Mouse (Mus musculus) midbrain, embryonic 15.5 days (tissue): ENCODE data around the gene St3gal6. TPM values are rescaled to one million over a fixed set of nuclear protein-coding genes. Genes with fewer than 3 reads are reported as not detected.

Source experiments
- ATAC-seq: fragments of 200-750 bp; cut with Nextera tagmentation; replicated peaks from 2 replicates; pipeline ENCODE4 v1.8.0; 2017; ENCODE audit warnings: moderate TSS enrichment
- H3K27ac ChIP-seq: fragments of 300-500 bp; sonication (generic); 2 replicates; pipeline ENCODE4 v1.5.1; 2015; ENCODE audit warnings: mild to moderate bottlenecking, inconsistent platforms
- H3K27me3 ChIP-seq: fragments of 300-500 bp; sonication (generic); replicated peaks from 2 replicates; pipeline ENCODE4 v1.6.1; 2015; ENCODE audit warnings: inconsistent platforms
- H3K36me3 ChIP-seq: fragments of 300-500 bp; sonication (generic); replicated peaks from 2 replicates; pipeline ENCODE4 v1.6.1; 2015; ENCODE audit warnings: inconsistent platforms
- H3K4me1 ChIP-seq: fragments of 300-500 bp; sonication (generic); 2 replicates; pipeline ENCODE4 v1.6.1; 2015; ENCODE audit warnings: inconsistent platforms
- H3K4me2 ChIP-seq: fragments of 300-500 bp; sonication (generic); 2 replicates; pipeline ENCODE4 v1.6.1; 2015; ENCODE audit warnings: inconsistent platforms, mild to moderate bottlenecking, moderate library complexity
- H3K4me3 ChIP-seq: fragments of 300-500 bp; sonication (generic); 2 replicates; pipeline ENCODE4 v1.5.1; 2015; ENCODE audit warnings: mild to moderate bottlenecking, inconsistent platforms
- H3K9ac ChIP-seq: fragments of 300-500 bp; sonication (generic); 2 replicates; pipeline ENCODE4 v1.6.1; 2015; ENCODE audit warnings: mild to moderate bottlenecking, inconsistent platforms
- H3K9me3 ChIP-seq: fragments of 300-500 bp; sonication (generic); 2 replicates; pipeline ENCODE4 v1.6.1; 2016; ENCODE audit warnings: inconsistent platforms
- WGBS: fragments of 180-500 bp; shearing (Covaris S2); methylation state at CpG from one replicate; pipeline ENCODE4 v1.1.7; 2015; ENCODE audit warnings: mixed read lengths; 5-methylcytosine and 5-hydroxymethylcytosine counted together
- polyA plus RNA-seq: library from polyadenylated mRNA; unstranded; fragments of >200 nt; fragmentation: Nextera tagmentation; extraction: Ambion mirVana; gene quantifications from 2 replicates; pipeline ENCODE4 v1.2.1, GENCODE M21; 2015

Gene St3gal6
- polyA plus RNA-seq, 1 experiment from 2014 or later, result 12.1 TPM

DNA sequence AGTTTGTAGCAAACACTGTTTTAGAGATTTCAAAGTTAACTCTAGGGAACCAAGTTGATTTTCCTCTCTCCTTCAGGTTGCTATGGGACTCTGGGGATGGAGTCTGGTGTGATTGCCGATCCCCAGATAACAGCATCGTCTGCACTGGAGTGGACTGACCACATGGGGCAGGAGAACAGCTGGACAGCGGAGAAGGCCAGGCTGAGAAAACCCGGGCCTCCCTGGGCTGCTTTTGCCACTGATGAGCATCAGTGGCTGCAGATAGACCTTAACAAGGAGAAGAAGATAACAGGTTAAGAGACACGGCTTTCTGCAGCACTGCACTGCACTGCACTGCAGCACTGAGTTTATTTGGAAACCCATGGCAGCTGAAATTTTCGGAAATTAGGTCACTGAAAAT lies 73.4 kb downstream of the St3gal6 start:
- no peaks in the 10 kb centered on the region for H3K4me1 ChIP-seq
- H3K9ac ChIP-seq, result no peak overlapping the region
- ATAC-seq, result no peak
- H3K4me3 ChIP-seq, result no peak overlapping the region
- H3K27me3 ChIP-seq, result no peaks in the 10 kb centered on the region
- no peak overlapping the region for H3K4me2 ChIP-seq
- H3K36me3 ChIP-seq, result 0 out of 2 replicates have a peak, but pooled peaks cover 3% of the 10 kb centered on the region
- no peak overlapping the region for H3K27ac ChIP-seq
- no peaks in the 10 kb centered on the region for H3K9me3 ChIP-seq
- WGBS, result 74% methylated on average over 6 of the region's 6 CpGs

DNA sequence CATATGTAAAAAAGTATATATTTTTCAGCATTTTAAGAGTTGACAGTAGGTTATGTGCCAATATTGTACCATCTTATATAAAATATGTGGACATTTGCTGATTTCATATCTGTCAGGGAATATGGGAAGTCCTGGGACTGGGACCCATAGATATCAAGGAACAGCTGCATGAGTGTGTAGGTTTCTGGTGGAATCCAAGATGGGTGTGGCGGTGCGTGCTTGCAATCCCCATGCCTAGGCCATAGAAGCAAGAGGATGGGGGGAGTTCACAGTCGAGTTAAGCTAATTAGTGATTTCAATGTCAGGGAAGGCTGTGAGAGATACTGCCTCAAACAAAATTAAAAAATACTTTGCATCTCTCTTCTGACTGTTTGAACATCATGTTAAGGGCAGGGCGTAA lies 75.0 kb downstream of the St3gal6 start:
- Histone ChIP-seq H3K9me3 (no peaks in the 10 kb centered on the region), H3K4me3 (no peak overlapping the region), H3K4me2 (no peak overlapping the region), H3K4me1 (no peaks in the 10 kb centered on the region), H3K27me3 (no peaks in the 10 kb centered on the region), H3K36me3 (0 out of 2 replicates have a peak, but pooled peaks cover 3% of the 10 kb centered on the region), H3K27ac (no peak overlapping the region), H3K9ac (no peak overlapping the region)
- ATAC-seq, result no peak
- WGBS, result 90% methylated on average over 4 of the region's 4 CpGs

DNA sequence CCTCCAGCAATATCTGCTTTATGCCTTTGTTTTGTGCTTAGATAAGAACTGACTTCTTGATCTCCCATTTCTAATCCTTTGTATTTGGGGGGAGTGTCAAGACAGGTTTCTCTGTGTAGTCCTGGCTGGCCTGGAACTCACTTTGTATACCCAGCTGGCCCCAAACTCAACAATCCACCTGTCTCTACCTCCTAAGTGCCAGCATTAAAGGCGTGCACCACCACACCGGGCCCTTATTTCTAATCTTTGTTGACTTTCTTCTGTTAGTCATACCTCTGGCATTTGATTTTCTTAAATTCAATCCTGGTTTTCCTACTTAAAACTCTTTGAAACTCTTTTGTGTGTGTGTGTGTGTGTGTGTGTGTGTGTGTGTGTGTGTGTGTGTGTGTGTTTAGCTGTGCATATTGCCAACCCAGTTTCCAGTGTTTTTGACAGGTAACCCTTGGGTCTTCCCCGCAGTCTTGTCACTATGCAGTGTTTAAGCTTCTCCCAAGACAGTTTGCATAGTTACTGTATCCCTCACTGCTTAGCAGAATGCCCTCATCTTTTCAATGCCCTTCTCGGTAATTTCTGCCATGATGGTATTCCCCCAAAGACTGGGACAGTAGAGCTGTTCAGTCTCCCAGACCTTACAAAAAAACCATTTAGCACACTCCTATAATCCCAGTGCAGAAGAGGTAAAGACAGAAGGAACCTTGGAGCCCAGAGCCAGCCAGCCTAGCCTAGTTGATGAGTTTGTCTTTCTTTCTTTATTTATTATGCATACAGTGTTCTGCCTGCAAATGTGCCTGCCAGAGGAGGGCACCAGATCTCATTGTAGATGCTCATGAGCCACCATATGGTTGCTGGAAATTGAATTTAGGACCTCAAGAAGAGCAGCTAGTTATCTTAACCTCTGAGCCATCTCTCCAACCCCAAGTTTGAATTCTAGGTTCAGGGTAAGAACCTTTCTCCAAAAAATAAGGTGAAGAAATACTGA lies 77.5 kb downstream of the St3gal6 start:
- H3K4me1 ChIP-seq, result no peaks in the 10 kb centered on the region
- 0 out of 2 replicates have a peak, but pooled peaks cover 3% of the 10 kb centered on the region for H3K36me3 ChIP-seq
- H3K4me3 ChIP-seq, result no peak overlapping the region
- 95% methylated on average over 4 of the region's 4 CpGs for WGBS
- no peaks in the 10 kb centered on the region for H3K9me3 ChIP-seq
- H3K27me3 ChIP-seq, result no peaks in the 10 kb centered on the region
- ATAC-seq, result no peak
- H3K27ac ChIP-seq, result no peak overlapping the region
- H3K9ac ChIP-seq, result no peak overlapping the region
- H3K4me2 ChIP-seq, result no peak overlapping the region

DNA sequence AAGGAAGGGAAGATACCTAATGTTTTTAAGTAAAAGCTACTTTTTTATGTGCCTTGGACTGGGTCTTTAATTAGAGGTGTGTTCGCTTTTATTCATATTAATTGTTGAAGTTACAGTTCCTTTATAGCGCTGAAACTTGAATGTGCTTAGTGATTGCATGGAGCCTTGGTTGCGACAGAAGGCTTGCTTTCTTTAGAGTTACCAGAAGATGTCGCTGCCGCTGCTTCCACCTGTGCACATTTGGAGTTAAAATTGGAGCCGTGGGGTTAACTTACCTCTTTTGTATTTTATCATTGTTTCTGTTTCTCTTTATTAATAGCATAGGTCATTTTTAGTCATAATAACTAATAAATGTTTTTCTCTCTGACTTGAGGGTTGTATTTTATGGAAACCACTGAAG lies 79.3 kb downstream of the St3gal6 start:
- no peaks in the 10 kb centered on the region for H3K4me1 ChIP-seq
- ATAC-seq, result no peak
- WGBS, result 73% methylated on average over 6 of the region's 6 CpGs
- no peak overlapping the region for H3K4me2 ChIP-seq
- no peaks in the 10 kb centered on the region for H3K27me3 ChIP-seq
- H3K27ac ChIP-seq, result no peak overlapping the region
- no peak overlapping the region for H3K4me3 ChIP-seq
- H3K36me3 ChIP-seq, result no peaks in the 10 kb centered on the region
- no peak overlapping the region for H3K9ac ChIP-seq
- no peaks in the 10 kb centered on the region for H3K9me3 ChIP-seq

DNA sequence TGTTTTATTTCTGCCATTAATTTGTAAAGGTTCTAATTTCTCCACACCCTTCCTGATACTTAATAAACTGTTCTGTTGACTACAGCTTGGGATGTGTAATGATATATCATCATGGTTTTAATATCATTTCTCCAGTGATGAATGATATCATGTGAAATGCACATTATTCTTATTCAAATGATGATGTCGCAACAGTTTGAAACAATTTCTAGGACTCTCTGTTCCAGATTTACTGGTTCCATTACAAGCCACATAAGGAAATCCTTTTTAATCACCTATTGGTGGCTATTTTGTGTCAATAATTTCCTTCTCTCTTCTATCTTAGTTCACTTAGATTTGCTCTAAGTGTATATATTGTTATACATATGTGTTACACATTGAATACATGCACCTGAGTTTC lies 91.7 kb downstream of the St3gal6 start:
- Histone ChIP-seq H3K27me3 (no peaks in the 10 kb centered on the region), H3K4me3 (no peak overlapping the region), H3K4me2 (no peak overlapping the region), H3K9ac (no peak overlapping the region), H3K27ac (no peak overlapping the region), H3K9me3 (no peaks in the 10 kb centered on the region), H3K4me1 (no peaks in the 10 kb centered on the region), H3K36me3 (no peaks in the 10 kb centered on the region)
- 100% methylated on average over 1 of the region's 1 CpGs for WGBS
- no peak for ATAC-seq

DNA sequence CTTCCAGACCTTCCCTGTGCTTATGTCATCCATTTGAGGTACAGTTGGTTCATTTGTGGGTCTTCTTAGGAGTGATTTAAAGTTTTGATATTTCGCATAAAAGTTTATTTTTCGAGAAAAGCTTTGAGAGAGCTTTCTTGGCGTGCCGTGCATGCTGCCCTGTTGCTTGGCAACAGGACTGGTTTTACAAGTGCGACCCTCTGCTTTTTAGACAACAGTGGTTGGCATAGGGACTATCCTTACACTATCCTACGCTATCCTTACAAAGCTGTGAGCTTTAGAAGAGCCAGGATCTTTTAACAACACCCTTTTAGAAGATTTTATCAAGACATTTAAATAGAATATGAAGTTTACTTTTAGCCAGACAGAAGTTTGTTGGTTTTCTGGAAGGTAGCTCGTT lies 93.8 kb downstream of the St3gal6 start:
- H3K9ac ChIP-seq, result no peak overlapping the region
- H3K36me3 ChIP-seq, result no peaks in the 10 kb centered on the region
- H3K9me3 ChIP-seq, result no peaks in the 10 kb centered on the region
- no peaks in the 10 kb centered on the region for H3K27me3 ChIP-seq
- no peak overlapping the region for H3K27ac ChIP-seq
- no peak overlapping the region for H3K4me3 ChIP-seq
- H3K4me2 ChIP-seq, result no peak overlapping the region
- ATAC-seq, result no peak
- WGBS, result 70% methylated on average over 7 of the region's 7 CpGs
- H3K4me1 ChIP-seq, result no peaks in the 10 kb centered on the region

DNA sequence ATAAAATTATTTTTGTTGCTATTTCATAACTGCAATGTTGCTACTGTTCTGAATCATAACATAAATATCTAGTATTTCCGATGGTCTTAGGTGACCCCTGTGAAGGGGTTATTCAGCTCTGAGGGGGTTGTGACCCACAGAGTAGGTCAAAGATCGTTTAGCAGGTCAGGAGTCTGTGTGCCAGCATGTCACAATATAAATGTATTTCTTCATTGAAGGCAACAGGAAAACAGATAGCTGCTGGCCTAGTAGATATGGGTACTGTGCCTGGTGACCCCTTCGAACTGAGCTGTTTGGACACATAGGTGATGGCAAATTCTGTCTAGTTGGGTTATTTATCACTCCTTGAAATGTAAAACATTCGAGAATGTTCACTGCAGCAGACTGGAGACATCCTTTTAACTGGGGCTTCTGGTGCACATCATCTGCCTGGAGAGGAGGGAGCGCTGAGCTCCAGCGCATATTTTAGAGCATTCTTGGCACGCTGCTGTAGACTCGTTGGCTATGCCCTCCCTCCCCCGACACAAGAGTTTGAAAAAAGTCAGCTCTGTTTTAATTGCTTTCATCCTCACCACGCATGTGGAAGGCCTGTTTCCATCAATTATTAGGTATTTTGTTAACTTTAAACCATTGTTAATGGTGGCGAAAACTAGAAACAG lies 102.2 kb downstream of the St3gal6 start:
- Histone ChIP-seq H3K27me3 (no peaks in the 10 kb centered on the region), H3K4me3 (no peak overlapping the region), H3K9me3 (no peaks in the 10 kb centered on the region), H3K9ac (no peak overlapping the region), H3K4me1 (no peaks in the 10 kb centered on the region), H3K27ac (no peak overlapping the region), H3K4me2 (no peak overlapping the region), H3K36me3 (no peaks in the 10 kb centered on the region)
- 53% methylated on average over 11 of the region's 11 CpGs for WGBS
- no peak for ATAC-seq

Other genes with a start within 250 kb of the St3gal6 start
- 8.3 and 8.7 TPM in 2 replicates for gene Dcbld2, start 115.8 kb downstream of the St3gal6 start, polyA plus RNA-seq
- gene Gm813, start 92.7 kb upstream of the St3gal6 start, polyA plus RNA-seq, result not detected in 2 replicates
- gene E330017A01Rik, start 114.5 kb upstream of the St3gal6 start, polyA plus RNA-seq, result not detected in 2 replicates
- 15.5 and 15.8 TPM in 2 replicates for gene Cpox, start 146.0 kb upstream of the St3gal6 start, polyA plus RNA-seq
- 0.13 TPM in 1 of 2 replicates, not detected in the other for gene Gpr15, start 194.8 kb upstream of the St3gal6 start, polyA plus RNA-seq
- gene Cldnd1, start 203.7 kb upstream of the St3gal6 start, polyA plus RNA-seq, result 124 and 130 TPM in 2 replicates
- not detected in 2 replicates for gene Olfr172, start 238.9 kb upstream of the St3gal6 start, polyA plus RNA-seq